Mouse (Mus musculus): ENCODE data around the gene Vip. TPM values are rescaled to one million over a fixed set of nuclear protein-coding genes. Genes with fewer than 3 reads are reported as not detected.
A peak's percentile ranks its signal among the peaks of the same experiment; 100 is the strongest.

Vip gene
- polyA plus RNA-seq (2015; fragmentation: Nextera tagmentation; extraction: Ambion mirVana): 0.77 and 1.1 TPM in 2 replicates

- H3K9ac ChIP-seq: no peak within 1 kb of the TSS
- ATAC-seq (replicated peaks): no peak
- no peaks in the 10 kb centered on the region for H3K9me3 ChIP-seq
- 38% methylated on average over 8 of the region's 8 CpGs for WGBS
- no peak within 1 kb of the TSS for H3K4me3 ChIP-seq
- no peak within 1 kb of the TSS for H3K27ac ChIP-seq
- no peaks in the 10 kb centered on the region for H3K27me3 ChIP-seq (replicated peaks)
- no peaks in the 10 kb centered on the region for H3K4me1 ChIP-seq
- H3K4me2 ChIP-seq: no peak within 1 kb of the TSS
- no peaks in the 10 kb centered on the region for H3K36me3 ChIP-seq (replicated peaks)
Observed at GRCm38 (mm10) chr10:5639112-5639511, at the start of gene Vip. Gene Vip (plus strand): TSS chr10:5639218.

- 89% methylated on average over 2 of the region's 2 CpGs for WGBS
- H3K9ac ChIP-seq: no peak overlapping the region
- H3K27ac ChIP-seq: no peak overlapping the region
- no peaks in the 10 kb centered on the region for H3K27me3 ChIP-seq (replicated peaks)
- no peaks in the 10 kb centered on the region for H3K4me1 ChIP-seq
- no peak overlapping the region for H3K4me3 ChIP-seq
- H3K9me3 ChIP-seq: no peaks in the 10 kb centered on the region
- no peak for ATAC-seq (replicated peaks)
- H3K36me3 ChIP-seq (replicated peaks): no peaks in the 10 kb centered on the region
- H3K4me2 ChIP-seq: no peak overlapping the region
Observed at GRCm38 (mm10) chr10:5591061-5591460, 48.0 kb upstream of the Vip start.

- Histone ChIP-seq H3K27me3 (replicated peaks) (no peaks in the 10 kb centered on the region), H3K4me3 (no peak overlapping the region), H3K27ac (no peak overlapping the region), H3K9ac (no peak overlapping the region), H3K4me2 (no peak overlapping the region), H3K36me3 (replicated peaks) (no peaks in the 10 kb centered on the region), H3K4me1 (no peaks in the 10 kb centered on the region), H3K9me3 (no peaks in the 10 kb centered on the region)
- 87% methylated on average over 4 of the region's 4 CpGs for WGBS
- no peak for ATAC-seq (replicated peaks)
Observed at GRCm38 (mm10) chr10:5591996-5592395, 47.0 kb upstream of the Vip start.

GRCm38 (mm10) chr10:5593464-5593863, 45.6 kb upstream of the Vip start, which contains the start of gene Myct1:
Gene Myct1 (plus strand): TSS chr10:5593775.
- no peak for ATAC-seq (replicated peaks)
- Histone ChIP-seq H3K4me1 (no peaks in the 10 kb centered on the region), H3K9ac (no peak within 1 kb of the TSS), H3K36me3 (replicated peaks) (no peaks in the 10 kb centered on the region), H3K4me3 (no peak within 1 kb of the TSS), H3K27me3 (replicated peaks) (no peaks in the 10 kb centered on the region), H3K4me2 (no peak within 1 kb of the TSS), H3K27ac (no peak within 1 kb of the TSS), H3K9me3 (no peaks in the 10 kb centered on the region)
- 63% methylated on average over 5 of the region's 5 CpGs for WGBS

GRCm38 (mm10) chr10:5594457-5594856, 44.6 kb upstream of the Vip start:
- 71% methylated on average over 5 of the region's 5 CpGs for WGBS
- Histone ChIP-seq H3K4me2 (no peak overlapping the region), H3K27ac (no peak overlapping the region), H3K4me3 (no peak overlapping the region), H3K9ac (no peak overlapping the region), H3K36me3 (replicated peaks) (no peaks in the 10 kb centered on the region), H3K27me3 (replicated peaks) (no peaks in the 10 kb centered on the region), H3K4me1 (no peaks in the 10 kb centered on the region), H3K9me3 (no peaks in the 10 kb centered on the region)
- ATAC-seq (replicated peaks): no peak

- ATAC-seq (replicated peaks): no peak
- H3K9ac ChIP-seq: no peak overlapping the region
- H3K27me3 ChIP-seq (replicated peaks): no peaks in the 10 kb centered on the region
- H3K4me2 ChIP-seq: no peak overlapping the region
- no peaks in the 10 kb centered on the region for H3K4me1 ChIP-seq
- H3K9me3 ChIP-seq: no peaks in the 10 kb centered on the region
- no peak overlapping the region for H3K4me3 ChIP-seq
- H3K36me3 ChIP-seq (replicated peaks): no peaks in the 10 kb centered on the region
- 72% methylated on average over 6 of the region's 6 CpGs for WGBS
- H3K27ac ChIP-seq: no peak overlapping the region
Observed at GRCm38 (mm10) chr10:5596559-5596958, 42.5 kb upstream of the Vip start.

- no peaks in the 10 kb centered on the region for H3K4me1 ChIP-seq
- no peak overlapping the region for H3K27ac ChIP-seq
- ATAC-seq (replicated peaks): peak; percentile 93
- H3K4me2 ChIP-seq: no peak overlapping the region
- H3K9ac ChIP-seq: no peak overlapping the region
- H3K27me3 ChIP-seq (replicated peaks): no peaks in the 10 kb centered on the region
- 24% methylated on average over 7 of the region's 7 CpGs for WGBS
- no peak overlapping the region for H3K4me3 ChIP-seq
- no peaks in the 10 kb centered on the region for H3K9me3 ChIP-seq
- no peaks in the 10 kb centered on the region for H3K36me3 ChIP-seq (replicated peaks)
Observed at GRCm38 (mm10) chr10:5600123-5600522, 38.9 kb upstream of the Vip start.

- Histone ChIP-seq H3K27me3 (replicated peaks) (no peaks in the 10 kb centered on the region), H3K9ac (no peak overlapping the region), H3K4me1 (no peaks in the 10 kb centered on the region), H3K27ac (no peak overlapping the region), H3K4me3 (no peak overlapping the region), H3K36me3 (replicated peaks) (no peaks in the 10 kb centered on the region), H3K9me3 (no peaks in the 10 kb centered on the region), H3K4me2 (no peak overlapping the region)
- 89% methylated on average over 10 of the region's 10 CpGs for WGBS
- ATAC-seq (replicated peaks): no peak
Observed at GRCm38 (mm10) chr10:5603512-5603911, 35.5 kb upstream of the Vip start.

GRCm38 (mm10) chr10:5604371-5604770, 34.6 kb upstream of the Vip start:
- Histone ChIP-seq H3K27ac (no peak overlapping the region), H3K9me3 (no peaks in the 10 kb centered on the region), H3K4me3 (no peak overlapping the region), H3K36me3 (replicated peaks) (no peaks in the 10 kb centered on the region), H3K4me1 (no peaks in the 10 kb centered on the region), H3K27me3 (replicated peaks) (no peaks in the 10 kb centered on the region), H3K4me2 (no peak overlapping the region), H3K9ac (no peak overlapping the region)
- WGBS: 93% methylated on average over 13 of the region's 13 CpGs
- no peak for ATAC-seq (replicated peaks)

GRCm38 (mm10) chr10:5608874-5609273, 30.1 kb upstream of the Vip start:
- Histone ChIP-seq H3K4me2 (no peak overlapping the region), H3K27ac (no peak overlapping the region), H3K4me3 (no peak overlapping the region), H3K9ac (no peak overlapping the region), H3K4me1 (no peaks in the 10 kb centered on the region), H3K27me3 (replicated peaks) (no peaks in the 10 kb centered on the region), H3K9me3 (no peaks in the 10 kb centered on the region), H3K36me3 (replicated peaks) (no peaks in the 10 kb centered on the region)
- 84% methylated on average over 3 of the region's 3 CpGs for WGBS
- no peak for ATAC-seq (replicated peaks)

- no peak overlapping the region for H3K9ac ChIP-seq
- 36% methylated on average over 13 of the region's 13 CpGs for WGBS
- H3K27me3 ChIP-seq (replicated peaks): no peaks in the 10 kb centered on the region
- no peaks in the 10 kb centered on the region for H3K36me3 ChIP-seq (replicated peaks)
- H3K4me2 ChIP-seq: no peak overlapping the region
- no peaks in the 10 kb centered on the region for H3K9me3 ChIP-seq
- H3K4me1 ChIP-seq: peaks cover 4% of the 10 kb centered on the region
- peak; percentile 94 for ATAC-seq (replicated peaks)
- H3K4me3 ChIP-seq: no peak overlapping the region
- peak overlapping the region; percentile 17; the same call in 1 of the 2 replicates for H3K27ac ChIP-seq
Observed at GRCm38 (mm10) chr10:5615186-5616040, 23.6 kb upstream of the Vip start.

GRCm38 (mm10) chr10:5626268-5626667, 12.8 kb upstream of the Vip start:
- Histone ChIP-seq H3K4me3 (no peak overlapping the region), H3K4me2 (no peak overlapping the region), H3K27ac (no peak overlapping the region), H3K4me1 (no peaks in the 10 kb centered on the region), H3K27me3 (replicated peaks) (no peaks in the 10 kb centered on the region), H3K9ac (no peak overlapping the region), H3K9me3 (no peaks in the 10 kb centered on the region), H3K36me3 (replicated peaks) (no peaks in the 10 kb centered on the region)
- no peak for ATAC-seq (replicated peaks)
- WGBS: 68% methylated on average over 5 of the region's 5 CpGs

- H3K4me3 ChIP-seq: no peak overlapping the region
- no peak; the same call in 1 of the 2 replicates for ATAC-seq (replicated peaks)
- WGBS: 84% methylated on average over 4 of the region's 4 CpGs
- H3K4me1 ChIP-seq: no peaks in the 10 kb centered on the region
- no peak overlapping the region for H3K27ac ChIP-seq
- no peak overlapping the region for H3K4me2 ChIP-seq
- no peaks in the 10 kb centered on the region for H3K27me3 ChIP-seq (replicated peaks)
- H3K9me3 ChIP-seq: no peaks in the 10 kb centered on the region
- H3K9ac ChIP-seq: no peak overlapping the region
- H3K36me3 ChIP-seq (replicated peaks): no peaks in the 10 kb centered on the region
Observed at GRCm38 (mm10) chr10:5633672-5634200, 5.3 kb upstream of the Vip start.

All from midbrain, embryonic 15.5 days (tissue).